Mouse (Mus musculus) small intestine, adult 2 months (tissue): ENCODE results near the gene Tmpo.

Experiments used
- CTCF ChIP-seq: fragments of 200-500 bp; IDR thresholded peaks from 2 replicates; pipeline ENCODE4 v1.5.1; 2012; ENCODE audit warnings: low read depth, mild to moderate bottlenecking, control low read depth, inconsistent platforms, low read length, moderate library complexity, mixed read lengths; ENCODE audit not compliant: insufficient replicate concordance, insufficient read length; ENCODE audit errors: extremely low read depth
- POLR2A ChIP-seq: fragments of 200-500 bp; IDR thresholded peaks from 2 replicates; pipeline ENCODE4 v1.6.1; 2012; ENCODE audit warnings: low read depth, mild to moderate bottlenecking, control low read depth, inconsistent platforms, low read length, moderate library complexity

- no peak for TF ChIP-seq POLR2A
- TF ChIP-seq CTCF = no peak
These were observed 11.6 kb downstream of the Tmpo start for GRCm38 (mm10) chr10:91169414-91170065.
